Mouse (Mus musculus): ENCODE data around the gene Rer1. TPM values are rescaled to one million over a fixed set of nuclear protein-coding genes. Genes with fewer than 3 reads are reported as not detected.

The Rer1 gene
- polyA plus RNA-seq, 1 experiment from 2014 or later = 133 TPM

DNA sequence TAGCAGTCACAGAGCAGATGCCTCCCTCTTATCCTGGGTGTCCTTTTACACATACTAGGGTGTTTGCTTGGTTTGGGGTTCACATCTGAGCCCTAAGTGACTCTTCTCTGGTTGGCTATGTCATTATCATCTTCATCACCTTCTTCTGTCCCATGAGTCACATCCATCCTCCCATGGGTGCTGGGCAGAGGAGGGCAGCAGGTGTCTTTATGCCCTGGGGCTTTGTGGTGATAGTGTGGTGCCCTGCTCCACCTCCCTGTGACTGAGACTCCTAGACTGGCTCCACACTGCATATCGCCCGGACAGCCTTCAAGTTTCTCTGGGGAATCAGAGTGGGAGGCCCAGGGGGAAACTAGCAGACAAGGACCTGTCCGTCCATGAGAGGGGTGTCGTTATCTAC lies 12.4 kb upstream of the Rer1 start:
- H3K36me3 ChIP-seq (replicated peaks) = no peaks in the 10 kb centered on the region
- no peak overlapping the region for H3K27ac ChIP-seq
- H3K4me3 ChIP-seq = no peak overlapping the region
- no peak for DNase-seq (ENCODE audit: extremely low spot score, low spot score)
- WGBS = 90% methylated on average over 4 of the region's 4 CpGs
- H3K27me3 ChIP-seq (ENCODE audit: poor library complexity, severe bottlenecking) = no peaks in the 10 kb centered on the region
- no peaks in the 10 kb centered on the region for H3K9me3 ChIP-seq
- H3K4me1 ChIP-seq = peaks cover 31% of the 10 kb centered on the region

DNA sequence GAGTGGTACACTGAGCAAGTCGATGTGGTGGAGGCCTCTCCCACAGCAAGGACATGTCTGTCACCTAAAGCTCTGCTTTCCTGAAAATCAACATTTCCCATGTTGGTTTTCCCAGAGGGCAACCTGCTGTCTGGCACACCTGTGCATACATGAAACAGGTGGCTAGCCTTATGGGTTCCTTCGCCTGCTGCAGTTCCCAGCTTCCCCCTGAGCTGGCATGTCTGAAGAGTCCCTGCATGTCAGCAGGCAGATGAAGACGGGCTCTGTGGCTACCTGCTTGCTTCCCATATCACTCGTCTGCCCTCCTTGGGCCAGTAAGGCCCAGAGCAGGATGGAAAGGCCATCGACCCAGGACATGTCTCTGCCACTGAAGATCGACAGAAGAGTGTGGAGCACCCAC lies 11.3 kb upstream of the Rer1 start:
- Histone ChIP-seq H3K4me1 (peaks cover 31% of the 10 kb centered on the region), H3K27me3 (ENCODE audit: poor library complexity, severe bottlenecking) (no peaks in the 10 kb centered on the region), H3K27ac (no peak overlapping the region), H3K9me3 (no peaks in the 10 kb centered on the region), H3K4me3 (no peak overlapping the region), H3K36me3 (replicated peaks) (peaks cover 7% of the 10 kb centered on the region; the same call in 1 of the 2 replicates)
- 86% methylated on average over 6 of the region's 6 CpGs for WGBS
- no peak for DNase-seq (ENCODE audit: extremely low spot score, low spot score)

DNA sequence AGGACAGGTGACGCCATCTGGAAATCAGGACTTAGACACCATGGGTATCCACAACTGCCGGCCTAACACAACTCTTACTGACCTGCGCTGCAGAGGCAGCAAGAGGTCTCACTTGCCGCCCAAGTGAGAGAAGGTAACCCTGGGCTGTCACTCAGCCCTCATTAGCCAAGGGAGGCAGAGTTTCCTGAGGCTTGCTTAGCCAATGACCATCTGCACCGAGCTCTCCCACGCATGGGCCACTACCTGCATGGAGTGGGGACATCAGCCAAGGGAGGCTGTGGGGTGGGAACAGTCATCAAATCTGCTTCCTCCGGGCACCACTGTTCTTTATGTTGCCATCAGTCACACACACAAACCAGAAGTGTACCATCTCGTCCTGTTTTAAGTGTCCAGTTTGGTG lies 9.8 kb upstream of the Rer1 start:
- H3K27ac ChIP-seq = peak overlapping the region; percentile 75
- WGBS = 87% methylated on average over 8 of the region's 8 CpGs
- peaks cover 10% of the 10 kb centered on the region; the same call in 1 of the 2 replicates for H3K36me3 ChIP-seq (replicated peaks)
- H3K4me3 ChIP-seq = no peak overlapping the region
- DNase-seq (ENCODE audit: extremely low spot score, low spot score) = no peak
- no peaks in the 10 kb centered on the region for H3K27me3 ChIP-seq (ENCODE audit: poor library complexity, severe bottlenecking)
- H3K9me3 ChIP-seq = no peaks in the 10 kb centered on the region
- H3K4me1 ChIP-seq = peaks cover 26% of the 10 kb centered on the region

DNA sequence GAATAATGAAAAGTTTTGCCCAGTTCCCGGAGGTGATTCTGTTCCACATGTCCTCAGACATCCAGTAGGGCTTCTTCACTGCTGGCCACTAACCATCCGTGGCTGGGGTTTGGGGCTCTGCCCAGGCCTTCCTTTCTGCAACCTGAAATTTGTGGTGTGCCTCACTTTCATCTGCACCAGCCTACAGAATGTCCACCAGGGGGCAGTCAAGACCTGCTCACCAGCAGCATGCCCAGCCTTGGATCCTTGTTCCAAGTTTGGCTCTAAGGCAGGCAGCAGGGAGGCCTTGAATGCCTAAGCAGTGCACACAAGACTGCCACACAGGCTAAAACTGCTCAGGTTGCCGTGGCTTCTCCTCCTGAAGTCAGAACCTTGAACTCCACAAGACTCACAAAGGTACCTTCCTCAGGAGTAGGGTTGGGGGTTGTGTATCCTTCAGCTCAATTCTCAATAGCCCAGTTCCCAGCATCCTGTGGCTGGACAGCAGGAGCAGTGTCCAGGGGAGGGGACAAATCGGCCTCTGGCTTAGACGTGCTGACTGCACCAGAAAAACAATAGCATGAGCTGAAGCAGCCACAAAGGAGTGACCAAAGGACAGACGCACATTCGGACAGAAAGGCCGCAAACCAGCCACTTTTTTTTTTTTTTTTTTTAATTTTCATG lies 9.2 kb upstream of the Rer1 start:
- Histone ChIP-seq H3K27me3 (ENCODE audit: poor library complexity, severe bottlenecking) (no peaks in the 10 kb centered on the region), H3K36me3 (replicated peaks) (peaks cover 15% of the 10 kb centered on the region), H3K4me1 (peaks cover 20% of the 10 kb centered on the region), H3K4me3 (no peak overlapping the region), H3K9me3 (no peaks in the 10 kb centered on the region), H3K27ac (peak overlapping the region; percentile 75)
- WGBS = 37% methylated on average over 8 of the region's 8 CpGs
- DNase-seq (ENCODE audit: extremely low spot score, low spot score) = peak; percentile 90

DNA sequence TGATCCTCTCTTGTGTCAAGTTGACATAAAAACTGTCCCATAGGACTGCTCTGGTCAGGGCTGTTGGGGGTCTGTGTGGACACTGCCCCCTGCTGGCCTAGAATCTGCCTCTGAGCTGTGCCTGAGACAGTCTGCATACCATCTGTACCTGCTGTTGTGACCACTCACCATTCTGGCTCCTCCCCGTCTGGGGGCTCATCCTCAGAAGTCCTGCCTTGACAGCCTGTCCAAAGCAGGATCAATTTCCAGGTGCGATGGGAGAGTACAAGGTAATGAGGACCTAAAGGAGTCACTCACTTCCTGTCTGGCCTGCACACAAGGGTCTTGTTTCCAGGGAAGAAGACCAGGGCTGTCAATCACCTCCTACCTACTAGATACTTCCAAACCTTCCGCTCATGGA lies 8.4 kb upstream of the Rer1 start:
- WGBS = 66% methylated on average over 3 of the region's 3 CpGs
- no peak overlapping the region for H3K27ac ChIP-seq

DNA sequence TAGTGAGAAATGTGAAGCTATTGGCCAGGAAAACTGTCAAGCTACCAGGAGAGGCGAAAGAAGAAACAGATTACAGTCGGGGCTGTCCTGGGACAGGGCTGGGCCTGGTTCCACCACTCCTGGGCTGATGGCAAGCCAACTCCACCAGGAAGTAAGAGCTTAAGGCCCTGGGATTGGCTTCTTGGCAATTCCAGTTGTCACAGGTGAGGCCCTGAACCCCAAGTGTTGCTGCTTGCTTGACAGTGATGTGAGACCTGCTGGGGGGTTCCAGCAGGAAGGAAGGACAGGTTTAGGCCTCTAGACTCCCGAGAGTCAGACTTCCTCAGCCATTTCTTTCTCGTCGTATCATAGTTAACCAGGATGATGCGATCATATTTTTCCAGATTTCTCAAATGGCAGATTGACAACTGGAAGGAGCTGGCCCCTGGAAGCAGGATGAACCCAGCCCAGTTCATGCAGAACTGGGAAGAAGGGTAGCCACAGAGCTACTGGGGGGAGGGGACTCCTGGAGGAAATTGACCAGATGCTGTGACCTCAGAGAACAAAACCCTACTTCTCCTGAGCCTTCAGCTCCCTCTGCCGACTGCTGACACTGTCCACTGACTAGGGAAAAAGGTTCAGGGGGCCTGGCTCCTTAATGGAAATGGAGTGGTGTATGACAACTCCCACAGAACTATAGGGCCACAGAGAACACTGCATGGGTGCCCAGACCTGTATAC lies 7.4 kb upstream of the Rer1 start:
- Histone ChIP-seq H3K4me1 (peaks cover 11% of the 10 kb centered on the region), H3K36me3 (replicated peaks) (peaks cover 29% of the 10 kb centered on the region), H3K4me3 (no peak overlapping the region), H3K9me3 (no peaks in the 10 kb centered on the region), H3K27ac (0 out of 2 replicates have a peak overlapping the region, but pooled peaks have one; percentile 7), H3K27me3 (ENCODE audit: poor library complexity, severe bottlenecking) (no peaks in the 10 kb centered on the region)
- no peak for DNase-seq (ENCODE audit: extremely low spot score, low spot score)
- 88% methylated on average over 7 of the region's 7 CpGs for WGBS

More for the DNA sequence above, 8.4 kb upstream of the Rer1 start:
- Histone ChIP-seq H3K27me3 (ENCODE audit: poor library complexity, severe bottlenecking) (no peaks in the 10 kb centered on the region), H3K36me3 (replicated peaks) (peaks cover 19% of the 10 kb centered on the region), H3K4me3 (no peak overlapping the region), H3K9me3 (no peaks in the 10 kb centered on the region), H3K4me1 (peaks cover 12% of the 10 kb centered on the region)
- peak; percentile 60 for DNase-seq (ENCODE audit: extremely low spot score, low spot score)

DNA sequence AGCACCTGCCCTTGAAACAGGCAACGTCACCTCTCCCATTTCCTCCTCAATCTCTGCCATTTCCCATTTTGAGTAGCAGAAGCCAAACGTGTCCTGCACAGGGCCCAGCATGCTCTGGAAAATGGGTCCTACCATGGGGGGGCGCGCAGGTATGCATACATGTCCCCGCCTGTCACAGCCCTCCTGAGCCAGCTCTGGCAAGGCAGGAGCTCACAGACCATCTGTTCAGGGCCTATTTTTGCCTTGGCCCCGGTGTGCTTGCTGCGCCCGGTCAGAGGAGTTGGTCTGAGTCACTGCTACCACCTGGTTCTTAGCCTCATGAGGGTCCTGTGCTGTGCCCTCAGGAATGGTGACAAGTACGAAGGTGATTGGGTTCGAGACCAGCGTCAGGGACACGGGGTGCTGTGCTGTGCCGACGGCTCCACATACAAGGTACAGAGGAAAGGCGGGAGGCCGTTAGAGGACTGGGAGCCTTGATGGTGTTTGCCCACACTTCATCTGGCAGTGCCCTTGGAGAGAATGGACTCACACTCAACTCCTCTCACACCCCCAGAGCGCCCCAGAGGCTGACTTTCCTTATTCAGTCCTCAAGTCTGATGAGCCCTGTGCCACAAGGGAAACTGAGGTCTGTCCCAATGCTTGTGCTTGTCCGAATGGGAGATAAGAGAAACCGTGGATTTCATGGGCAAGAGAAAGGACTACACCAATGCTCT lies 6.7 kb upstream of the Rer1 start:
- Histone ChIP-seq H3K27me3 (ENCODE audit: poor library complexity, severe bottlenecking) (no peaks in the 10 kb centered on the region), H3K36me3 (replicated peaks) (peaks cover 29% of the 10 kb centered on the region), H3K27ac (no peak overlapping the region), H3K4me3 (no peak overlapping the region), H3K9me3 (no peaks in the 10 kb centered on the region), H3K4me1 (peaks cover 11% of the 10 kb centered on the region)
- WGBS = 95% methylated on average over 19 of the region's 19 CpGs
- no peak for DNase-seq (ENCODE audit: extremely low spot score, low spot score)

DNA sequence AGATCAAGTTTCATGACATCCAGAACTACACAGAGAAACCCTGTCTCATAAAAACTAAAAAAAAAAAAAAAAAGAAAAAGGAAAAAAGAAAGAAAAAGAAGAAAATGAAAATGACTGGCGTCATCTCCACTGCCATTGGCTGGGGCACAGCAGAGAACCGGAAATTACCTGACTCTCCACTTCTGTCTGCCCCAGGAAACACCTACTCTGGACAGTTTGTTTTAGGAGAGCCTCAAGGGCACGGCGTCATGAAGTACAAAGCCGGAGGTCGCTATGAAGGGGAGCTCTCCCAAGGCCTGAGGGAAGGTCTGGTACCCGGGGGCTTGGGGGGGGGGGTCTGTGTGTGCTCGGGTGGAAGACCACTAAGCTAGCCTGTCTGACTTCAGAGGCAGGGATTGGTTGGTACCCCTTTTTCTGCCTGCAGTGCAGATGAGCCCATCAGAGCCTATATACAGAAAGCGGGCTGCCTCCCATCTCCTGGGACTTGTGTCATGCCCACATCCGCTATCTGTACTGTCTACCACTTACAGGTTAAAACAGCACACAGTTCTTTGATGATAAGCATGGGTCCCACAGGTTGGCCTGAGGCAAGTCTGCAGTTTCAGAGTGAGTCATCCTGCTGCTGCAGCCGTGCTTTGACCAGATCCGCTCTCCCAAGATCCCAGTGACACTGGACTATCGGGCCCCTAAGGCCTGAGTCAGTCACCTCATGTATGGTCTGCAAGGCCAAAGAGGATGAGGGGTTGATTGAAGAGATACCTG lies 4.7 kb upstream of the Rer1 start:
- 92% methylated on average over 13 of the region's 13 CpGs for WGBS
- Histone ChIP-seq H3K4me1 (peaks cover 20% of the 10 kb centered on the region), H3K4me3 (no peak overlapping the region), H3K36me3 (replicated peaks) (peaks cover 29% of the 10 kb centered on the region), H3K9me3 (no peaks in the 10 kb centered on the region), H3K27ac (no peak overlapping the region), H3K27me3 (ENCODE audit: poor library complexity, severe bottlenecking) (no peaks in the 10 kb centered on the region)
- DNase-seq (ENCODE audit: extremely low spot score, low spot score) = no peak

DNA sequence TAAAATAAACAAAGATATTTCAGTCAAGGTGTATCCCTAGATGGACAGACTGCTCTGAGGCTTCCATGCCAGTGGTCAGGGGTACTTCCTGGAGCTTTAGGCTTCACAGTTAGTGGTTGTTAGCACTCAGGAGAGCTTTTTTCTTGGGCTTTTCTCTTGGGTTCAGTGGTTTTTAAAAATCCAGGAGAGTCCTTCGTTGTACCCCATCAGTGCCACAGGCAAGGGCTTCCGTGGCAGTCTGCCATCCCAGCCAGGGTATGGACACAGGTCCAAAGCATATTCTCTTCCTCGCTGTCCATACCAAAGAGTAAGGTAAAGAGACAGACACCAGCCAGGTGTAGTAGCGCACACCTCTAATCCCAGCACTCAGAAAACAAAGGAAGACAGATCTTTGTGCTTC lies 4.0 kb upstream of the Rer1 start:
- no peaks in the 10 kb centered on the region for H3K9me3 ChIP-seq
- no peak for DNase-seq (ENCODE audit: extremely low spot score, low spot score)
- H3K27ac ChIP-seq = no peak overlapping the region
- WGBS = 98% methylated on average over 4 of the region's 4 CpGs
- H3K36me3 ChIP-seq (replicated peaks) = peaks cover 29% of the 10 kb centered on the region
- no peaks in the 10 kb centered on the region for H3K27me3 ChIP-seq (ENCODE audit: poor library complexity, severe bottlenecking)
- H3K4me1 ChIP-seq = peaks cover 17% of the 10 kb centered on the region
- H3K4me3 ChIP-seq = no peak overlapping the region

DNA sequence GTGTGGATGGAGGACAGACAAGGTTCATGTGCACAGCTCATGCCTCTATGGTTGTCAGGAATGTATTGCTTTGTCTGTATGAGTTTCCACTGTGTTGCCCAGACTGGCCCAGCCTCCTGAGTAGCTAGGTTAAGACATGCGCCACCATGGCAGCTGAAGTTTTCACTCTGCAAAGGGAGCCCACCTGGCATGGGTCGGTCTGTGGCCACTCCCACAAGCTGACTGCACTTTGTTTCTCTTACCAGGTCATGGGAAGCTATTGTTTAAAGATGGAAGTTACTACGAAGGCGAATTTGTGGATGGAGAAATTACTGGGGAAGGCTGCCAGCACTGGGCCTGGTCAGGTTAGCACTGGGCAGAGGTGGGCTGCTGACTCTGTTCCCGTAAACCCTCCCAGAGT lies 3.1 kb upstream of the Rer1 start:
- Histone ChIP-seq H3K36me3 (replicated peaks) (peaks cover 33% of the 10 kb centered on the region), H3K27me3 (ENCODE audit: poor library complexity, severe bottlenecking) (no peaks in the 10 kb centered on the region), H3K4me1 (peaks cover 25% of the 10 kb centered on the region), H3K4me3 (no peak overlapping the region), H3K9me3 (no peaks in the 10 kb centered on the region), H3K27ac (no peak overlapping the region)
- DNase-seq (ENCODE audit: extremely low spot score, low spot score) = no peak
- 93% methylated on average over 5 of the region's 5 CpGs for WGBS

DNA sequence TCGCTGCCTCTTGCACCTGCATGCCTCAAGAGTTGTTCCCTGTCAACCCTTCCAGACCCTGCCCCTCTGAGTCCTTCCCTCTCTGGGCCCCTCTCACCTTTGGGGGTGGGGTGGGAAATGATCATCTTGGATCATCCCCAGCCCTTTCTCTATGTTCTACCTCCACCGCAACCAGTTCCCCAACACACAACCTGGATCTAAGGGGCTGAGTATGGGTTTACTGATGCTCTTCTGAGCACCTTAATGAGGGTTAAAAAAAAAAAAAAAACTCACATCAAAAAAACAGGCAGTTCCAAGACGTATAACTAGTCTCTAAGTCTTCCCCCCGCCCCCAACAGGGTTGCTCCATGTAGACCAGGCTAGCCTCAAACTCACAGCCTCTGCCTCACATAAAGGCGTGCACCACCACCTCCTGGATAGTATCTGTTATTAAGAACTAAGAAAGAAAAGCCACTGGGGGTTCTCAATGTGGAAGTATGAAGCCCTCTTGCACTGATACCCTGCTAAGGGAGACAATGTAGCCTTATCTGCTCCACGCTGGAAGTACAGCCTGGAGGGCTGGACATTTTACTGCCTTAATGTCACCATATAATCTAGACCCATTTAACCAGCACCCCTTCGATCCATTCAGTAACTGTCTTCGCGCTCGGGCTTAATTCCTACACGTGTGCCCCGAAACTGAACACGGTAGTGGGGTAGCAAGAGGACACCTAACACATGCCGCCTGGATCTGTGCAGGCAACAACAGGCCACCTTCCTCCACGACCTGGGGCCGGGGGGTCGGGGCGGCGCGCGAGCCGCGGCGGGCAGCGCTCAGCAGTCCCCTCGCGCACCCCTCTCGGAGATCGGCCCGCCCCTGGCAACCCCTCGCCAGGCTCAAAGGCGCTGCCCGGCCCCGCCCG lies 725 bp downstream of the Rer1 start:
- peaks cover 55% of the 10 kb centered on the region for H3K36me3 ChIP-seq (replicated peaks)
- H3K27ac ChIP-seq = peak overlapping the region; percentile 94
- no peaks in the 10 kb centered on the region for H3K27me3 ChIP-seq (ENCODE audit: poor library complexity, severe bottlenecking)
- H3K4me3 ChIP-seq = peak overlapping the region; percentile 99
- H3K4me1 ChIP-seq = peaks cover 41% of the 10 kb centered on the region
- no peaks in the 10 kb centered on the region for H3K9me3 ChIP-seq
- no peak for DNase-seq (ENCODE audit: extremely low spot score, low spot score)
- 7% methylated on average over 31 of the region's 35 CpGs for WGBS

DNA sequence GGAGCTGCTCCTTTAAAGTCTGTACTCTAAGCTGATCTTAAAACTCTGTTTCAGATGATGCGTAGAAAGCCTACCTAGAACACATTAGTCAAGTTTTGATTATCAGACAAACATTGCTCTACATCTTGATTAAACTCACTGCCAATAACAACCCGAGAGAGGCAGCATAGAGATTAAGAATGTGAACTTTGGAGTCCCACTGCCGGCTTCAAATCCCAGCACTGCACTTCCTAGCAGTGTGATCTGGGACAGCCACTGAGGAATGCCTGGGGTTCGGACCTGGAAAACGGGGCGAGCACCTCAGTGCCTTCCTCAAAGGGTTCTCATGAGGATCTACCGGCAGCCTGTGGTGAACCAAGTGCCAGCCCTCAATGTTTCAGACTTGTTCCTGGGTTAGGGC lies 1.8 kb downstream of the Rer1 start:
- Histone ChIP-seq H3K4me3 (peak overlapping the region; percentile 99; the same call in 1 of the 2 replicates), H3K4me1 (peaks cover 41% of the 10 kb centered on the region), H3K9me3 (no peaks in the 10 kb centered on the region), H3K36me3 (replicated peaks) (peaks cover 59% of the 10 kb centered on the region), H3K27me3 (ENCODE audit: poor library complexity, severe bottlenecking) (no peaks in the 10 kb centered on the region), H3K27ac (no peak overlapping the region)
- WGBS = 93% methylated on average over 7 of the region's 7 CpGs
- DNase-seq (ENCODE audit: extremely low spot score, low spot score) = no peak

Measured in forebrain, embryonic 10.5 days (tissue).